Mouse (Mus musculus): ENCODE measurements around the gene Rftn2. TPM values are rescaled to one million over a fixed set of nuclear protein-coding genes. Genes with fewer than 3 reads are reported as not detected.
"Not testable (repeated sequence)": the region's sequence is repeated elsewhere in the genome, so short reads cannot be mapped to it uniquely, and the experiment has no call there.

The Rftn2 gene
- total RNA-seq, 2 experiments from 2014 or later, result 14.3 to 17.6 TPM

DNA sequence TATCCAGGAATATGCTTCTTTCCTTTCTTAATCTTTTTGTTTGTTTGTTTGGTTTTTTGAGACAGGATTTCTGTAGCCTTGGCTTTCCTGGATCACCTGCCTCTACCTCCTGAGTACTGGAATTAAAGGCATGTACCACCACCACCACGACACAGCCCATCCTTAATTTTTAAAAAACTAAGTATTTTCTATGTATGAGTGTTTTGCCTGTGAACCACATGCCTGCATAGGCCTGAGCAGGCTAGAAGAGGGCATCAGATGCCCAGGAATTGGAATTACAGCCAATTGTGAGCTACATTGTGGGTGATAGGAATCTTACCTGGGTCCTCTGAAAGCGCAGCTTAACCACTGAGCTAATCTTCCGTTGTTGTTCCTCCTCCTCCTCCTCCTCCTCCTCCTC, 92.3 kb downstream of the Rftn2 start:
- intact Hi-C loops (cut with DNase I), result loop anchor here (5.0 kb wide), 1 partner anchor 47 kb away; the partner anchor contains the start of genes Hspd1 and Hspe1

DNA sequence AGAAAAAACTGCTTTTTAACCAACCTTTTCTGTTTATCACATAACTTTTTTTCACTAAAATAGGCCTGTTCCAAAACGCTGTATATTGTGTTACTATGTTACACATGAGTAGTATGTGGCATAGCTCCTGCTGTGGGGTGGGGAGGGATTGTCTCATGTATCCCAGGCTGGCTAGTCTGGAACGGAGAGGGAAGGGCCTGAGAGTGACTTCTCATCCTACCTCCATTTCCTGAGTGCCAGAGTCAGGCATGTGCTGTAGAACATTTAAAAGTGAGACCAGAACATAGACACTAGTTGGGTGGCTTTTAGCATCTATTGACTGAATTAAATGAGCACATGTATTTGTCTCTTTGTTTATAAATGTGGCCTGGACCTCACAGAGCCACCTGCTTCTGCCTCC, 93.4 kb downstream of the Rftn2 start:
- intact Hi-C loops (cut with DNase I), result loop anchor here (5.0 kb wide), 1 partner anchor 46 kb away; the partner anchor contains the start of genes Hspd1 and Hspe1
- no peak for DNase-seq (ENCODE audit: extremely low spot score in 1 of 2, low spot score in 2 of 2)

More for the DNA sequence above, 92.3 kb downstream of the Rftn2 start:
- DNase-seq (ENCODE audit: extremely low spot score in 1 of 2, low spot score in 2 of 2), result no peak

DNA sequence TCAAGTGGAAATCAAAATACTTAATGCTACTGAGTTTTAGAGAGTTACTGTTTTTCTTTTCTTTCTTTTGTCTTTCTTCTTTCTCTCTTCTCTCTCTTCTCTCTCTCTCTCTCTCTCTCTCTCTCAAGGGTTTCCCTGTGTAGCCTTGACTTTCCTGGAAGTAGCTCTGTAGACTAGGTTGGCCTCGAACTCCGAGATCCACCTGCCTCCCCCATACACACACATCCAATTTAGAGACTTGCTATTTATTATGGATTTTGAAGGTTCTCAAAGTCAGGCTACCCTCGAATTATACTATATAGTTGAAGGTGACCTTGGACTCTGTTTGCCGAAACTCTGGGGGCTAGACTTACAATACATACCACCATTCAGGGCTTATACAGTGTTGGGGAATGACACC, 94.3 kb downstream of the Rftn2 start:
- DNase-seq (ENCODE audit: extremely low spot score in 1 of 2, low spot score in 2 of 2), result no peak
- intact Hi-C loops (cut with DNase I), result loop anchor here (5.0 kb wide), 1 partner anchor 45 kb away; the partner anchor contains the start of genes Hspd1 and Hspe1

DNA sequence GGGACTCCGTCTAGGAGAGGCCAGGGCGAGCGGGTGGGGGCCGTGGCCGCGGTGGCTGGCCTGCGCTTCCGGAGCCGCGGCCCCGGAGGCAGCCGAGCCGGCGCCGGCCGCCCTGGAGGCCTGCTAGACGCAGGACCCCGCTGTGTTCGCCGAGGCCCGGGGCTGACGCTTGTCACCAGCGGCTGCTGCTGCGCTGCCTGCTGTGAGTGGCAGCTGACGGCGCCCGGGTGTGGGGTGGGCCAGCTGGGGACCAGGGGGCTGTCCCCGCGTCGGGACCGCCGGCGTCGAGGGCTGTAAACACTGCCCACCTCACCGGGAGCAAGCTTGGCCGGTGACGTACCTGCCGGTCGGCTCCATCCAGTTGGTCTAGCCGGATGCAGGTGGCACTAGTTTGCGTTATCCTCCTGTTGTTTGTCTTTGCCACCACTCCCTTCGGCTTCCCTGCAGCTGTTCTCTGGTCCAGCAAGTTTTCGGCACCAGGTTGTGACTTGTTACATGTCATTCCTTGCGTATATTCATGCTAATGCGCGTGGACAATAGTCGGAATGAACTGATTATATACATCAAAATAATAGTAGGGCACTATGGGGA, 95.1 kb downstream of the Rftn2 start:
- DNase-seq (ENCODE audit: extremely low spot score in 1 of 2, low spot score in 2 of 2), result peak in 1 of 2 experiments; percentile 82
- intact Hi-C loops (cut with DNase I), result loop anchor here (2.0 to 5.0 kb wide), 2 partner anchors 44 to 79 kb away; partner anchors contain the start of genes Coq10b, Hspd1 and Hspe1

DNA sequence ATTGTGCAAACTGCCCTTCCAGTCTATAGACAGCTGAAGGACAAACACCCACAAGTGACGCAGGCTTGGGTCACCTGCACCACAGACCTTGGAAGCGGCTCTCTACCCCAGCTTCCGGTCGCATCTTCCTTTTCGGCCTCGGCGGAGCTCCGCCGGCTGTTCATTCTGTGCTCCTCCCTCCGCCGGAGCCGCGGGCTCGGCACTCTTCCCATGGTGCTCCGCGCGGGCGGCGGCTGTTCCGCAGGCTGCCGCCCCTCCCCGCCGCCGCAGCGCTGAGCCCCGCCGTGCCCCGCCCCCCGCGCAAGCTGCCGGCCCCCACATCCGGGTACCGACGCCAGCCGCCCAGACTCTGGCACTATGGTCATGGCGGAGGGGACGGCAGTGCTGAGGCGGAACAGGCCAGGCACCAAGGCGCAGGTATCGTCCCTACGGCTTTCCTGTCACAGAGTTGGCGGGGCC, 95.6 kb downstream of the Rftn2 start, which contains the start of gene Mob4:
Mob4 (plus strand) TSS at position 289 of the 459 bp plus-strand sequence.
- intact Hi-C loops (cut with DNase I), result loop anchor here (2.0 to 5.0 kb wide), 2 partner anchors 44 to 78 kb away; partner anchors contain the start of genes Coq10b, Hspd1 and Hspe1
- peak; percentile 89 to 98 for DNase-seq (ENCODE audit: extremely low spot score in 1 of 2, low spot score in 2 of 2)

DNA sequence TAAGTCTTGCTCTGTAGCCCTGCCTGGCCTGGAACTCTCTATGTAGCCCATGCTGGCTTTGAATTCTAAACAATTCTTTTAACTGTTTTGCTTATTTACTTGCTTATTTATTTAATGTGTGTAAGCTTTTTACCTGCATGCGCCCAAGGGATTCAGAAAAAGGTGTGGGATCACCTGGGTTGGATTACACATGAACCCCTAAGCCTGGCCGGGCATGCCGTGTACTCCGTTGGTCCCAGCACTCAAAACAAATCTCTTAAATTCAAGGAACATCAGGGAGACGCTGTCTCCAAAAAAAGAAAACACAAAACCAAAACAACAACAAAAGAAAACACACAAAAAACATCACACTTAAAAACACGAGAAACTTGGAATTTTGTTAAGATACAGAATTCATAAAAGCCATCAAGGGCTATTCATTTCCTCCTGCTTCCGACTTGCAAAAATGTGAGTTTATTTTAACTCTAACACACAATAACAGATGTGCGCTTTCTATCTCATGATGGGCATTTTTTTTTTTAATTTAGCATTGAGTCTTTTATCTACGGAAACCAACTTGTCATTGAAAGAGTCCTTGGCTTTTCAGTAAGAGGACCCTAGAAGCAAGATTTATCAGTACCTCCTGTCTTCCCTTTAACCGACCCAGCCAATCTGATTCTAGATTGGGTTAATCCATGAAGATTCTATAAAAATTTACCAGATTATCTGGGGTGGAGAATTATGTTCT, 96.2 kb downstream of the Rftn2 start:
- intact Hi-C loops (cut with DNase I), result loop anchor here (2.0 to 5.0 kb wide), 2 partner anchors 43 to 78 kb away; partner anchors contain the start of genes Coq10b, Hspd1 and Hspe1

DNA sequence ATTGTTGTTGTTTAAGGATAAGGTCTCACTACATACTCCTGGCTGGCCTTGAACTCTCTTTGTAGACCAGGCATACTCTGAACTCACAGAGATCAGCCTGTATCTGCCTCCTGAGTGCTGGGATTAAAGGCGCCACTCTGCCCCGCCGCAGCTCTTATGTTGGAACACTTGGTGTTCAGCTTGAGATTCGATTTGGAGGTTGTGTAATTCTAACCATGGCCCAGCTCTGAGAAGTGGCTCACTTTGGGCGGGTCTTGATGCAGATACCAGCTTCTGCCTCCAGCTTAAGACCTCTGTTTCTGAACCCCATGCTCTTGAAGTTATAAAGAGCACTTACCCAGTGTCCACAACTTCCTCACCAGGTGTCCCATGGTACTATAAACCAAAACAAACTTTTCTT, 96.9 kb downstream of the Rftn2 start:
- intact Hi-C loops (cut with DNase I), result loop anchor here (2.0 to 5.0 kb wide), 2 partner anchors 42 to 77 kb away; partner anchors contain the start of genes Coq10b, Hspd1 and Hspe1
- no peak for DNase-seq (ENCODE audit: extremely low spot score in 1 of 2, low spot score in 2 of 2)

More for the DNA sequence above, 96.2 kb downstream of the Rftn2 start:
- DNase-seq (ENCODE audit: extremely low spot score in 1 of 2, low spot score in 2 of 2), result no peak

DNA sequence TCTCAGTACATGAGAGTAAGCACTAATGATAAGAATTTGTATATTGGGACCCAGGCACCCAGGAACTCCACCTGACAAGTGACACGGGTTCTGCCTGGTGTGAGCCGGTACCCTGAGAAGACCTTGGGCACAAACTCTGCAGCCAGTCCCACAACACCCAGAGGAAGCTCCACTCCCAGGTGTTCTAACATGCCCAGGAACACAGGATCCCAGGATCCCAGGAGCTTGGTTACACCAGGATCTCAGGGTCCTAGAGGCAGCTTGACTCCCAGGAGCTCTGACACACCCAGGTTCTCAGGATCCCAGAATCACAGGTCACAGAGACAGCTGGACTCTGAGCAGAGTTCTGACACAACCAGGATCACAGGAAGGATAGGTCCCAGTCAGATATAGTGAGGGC, 102.4 kb downstream of the Rftn2 start:
- intact Hi-C loops (cut with DNase I); DNase-seq (ENCODE audit: extremely low spot score in 1 of 2, low spot score in 2 of 2): not testable (repeated sequence)

DNA sequence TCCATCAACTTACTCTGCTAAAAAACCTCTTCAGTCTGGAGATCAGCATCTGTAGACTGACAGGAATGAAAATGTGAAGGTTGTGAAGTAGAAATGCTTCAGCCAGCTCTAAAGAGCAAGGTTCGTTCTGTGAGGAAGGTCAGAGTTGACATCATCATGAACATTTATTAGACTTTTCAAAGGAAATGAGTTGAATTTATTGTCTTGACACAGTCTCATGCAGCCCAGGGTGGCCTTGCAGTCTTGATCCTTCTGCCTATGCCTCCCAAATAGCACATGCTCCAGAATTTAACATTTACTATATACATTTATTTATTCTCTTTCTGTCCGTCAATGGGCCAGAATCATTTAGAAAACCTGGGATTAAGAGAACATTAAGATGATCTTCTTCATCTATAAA, 103.0 kb downstream of the Rftn2 start:
- intact Hi-C loops (cut with DNase I), result no loop called here
- no peak for DNase-seq (ENCODE audit: extremely low spot score in 1 of 2, low spot score in 2 of 2)

DNA sequence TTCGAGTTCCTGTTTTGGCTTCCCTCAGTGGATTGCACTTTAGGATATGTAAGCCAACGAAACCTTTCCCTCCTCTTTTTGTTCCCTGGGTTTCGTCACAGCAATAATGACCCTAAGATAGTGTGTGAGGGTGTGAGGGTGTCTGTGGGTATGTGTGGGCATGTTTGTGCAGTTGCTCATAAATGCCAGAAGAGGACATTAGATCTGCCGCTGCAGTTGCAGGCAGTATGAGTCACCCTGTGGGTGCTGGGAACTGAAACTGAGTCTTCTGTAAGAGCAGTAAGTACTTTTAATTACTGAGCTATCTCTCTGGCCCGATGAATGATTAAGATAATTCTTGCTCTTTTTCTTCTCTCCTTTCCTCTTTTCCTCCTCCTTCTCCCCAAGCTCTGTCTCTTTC, 103.5 kb downstream of the Rftn2 start:
- no peak for DNase-seq (ENCODE audit: extremely low spot score in 1 of 2, low spot score in 2 of 2)
- intact Hi-C loops (cut with DNase I), result no loop called here

Other genes with a start within 250 kb of the Rftn2 start
- gene Sf3b1, start 199.3 kb downstream of the Rftn2 start, total RNA-seq (2021), result 100 to 1,000 TPM; 157 to 174 TPM
- gene Coq10b, start 174.0 kb downstream of the Rftn2 start, total RNA-seq (2021), result 10 to 100 TPM; 24.4 to 25.6 TPM
- 10 to 100 TPM; 92.6 to 97.8 TPM for gene Hspe1, start 138.7 kb downstream of the Rftn2 start, total RNA-seq (2021)
- 100 to 1,000 TPM; 190 to 198 TPM for gene Hspd1, start 138.5 kb downstream of the Rftn2 start, total RNA-seq (2021)
- gene Mob4, start 95.6 kb downstream of the Rftn2 start, total RNA-seq (2021), result 10 to 100 TPM; 67.1 to 69.7 TPM
- 10 to 100 TPM; 12.6 to 13.6 TPM for gene Mars2, start 10.4 kb upstream of the Rftn2 start, total RNA-seq (2021)
- gene Boll, start 136.7 kb upstream of the Rftn2 start, total RNA-seq (2021), result not detected
- 10 to 100 TPM; 14.1 to 14.7 TPM for gene Plcl1, start 179.1 kb upstream of the Rftn2 start, total RNA-seq (2021)